Mouse (Mus musculus) embryo, embryonic 9.5 days (tissue): Measurements from ENCODE around the gene Gm47189.
"Not testable (repeated sequence)": the region's sequence is repeated elsewhere in the genome, so short reads cannot be mapped to it uniquely, and the experiment has no call there.

ENCODE experiments used
- DNase-seq: peaks from one replicate; pipeline ENCODE4 v3.0.0-alpha.2; 2017; ENCODE audit errors: extremely low spot score

Gm47189 gene

GRCm38 (mm10) chr14:41772341-41772740 is at the start of gene Gm47189:
Gene Gm47189 (minus strand): TSS chr14:41772441.
- DNase-seq: not testable (repeated sequence)

GRCm38 (mm10) chr14:41755931-41756330 is 16.3 kb downstream of the Gm47189 start:
- DNase-seq: not testable (repeated sequence)

GRCm38 (mm10) chr14:41750514-41750913 is 21.7 kb downstream of the Gm47189 start, which contains the start of gene Gm7929:
Gene Gm7929 (minus strand): TSS chr14:41750614.
- DNase-seq: not testable (repeated sequence)

GRCm38 (mm10) chr14:41723437-41723836 is 48.8 kb downstream of the Gm47189 start:
- DNase-seq: not testable (repeated sequence)

GRCm38 (mm10) chr14:41717180-41717579 is 55.1 kb downstream of the Gm47189 start:
- not testable (repeated sequence) for DNase-seq
